Mouse (Mus musculus): ENCODE data around the gene Fam129c.

The Fam129c gene

DNA sequence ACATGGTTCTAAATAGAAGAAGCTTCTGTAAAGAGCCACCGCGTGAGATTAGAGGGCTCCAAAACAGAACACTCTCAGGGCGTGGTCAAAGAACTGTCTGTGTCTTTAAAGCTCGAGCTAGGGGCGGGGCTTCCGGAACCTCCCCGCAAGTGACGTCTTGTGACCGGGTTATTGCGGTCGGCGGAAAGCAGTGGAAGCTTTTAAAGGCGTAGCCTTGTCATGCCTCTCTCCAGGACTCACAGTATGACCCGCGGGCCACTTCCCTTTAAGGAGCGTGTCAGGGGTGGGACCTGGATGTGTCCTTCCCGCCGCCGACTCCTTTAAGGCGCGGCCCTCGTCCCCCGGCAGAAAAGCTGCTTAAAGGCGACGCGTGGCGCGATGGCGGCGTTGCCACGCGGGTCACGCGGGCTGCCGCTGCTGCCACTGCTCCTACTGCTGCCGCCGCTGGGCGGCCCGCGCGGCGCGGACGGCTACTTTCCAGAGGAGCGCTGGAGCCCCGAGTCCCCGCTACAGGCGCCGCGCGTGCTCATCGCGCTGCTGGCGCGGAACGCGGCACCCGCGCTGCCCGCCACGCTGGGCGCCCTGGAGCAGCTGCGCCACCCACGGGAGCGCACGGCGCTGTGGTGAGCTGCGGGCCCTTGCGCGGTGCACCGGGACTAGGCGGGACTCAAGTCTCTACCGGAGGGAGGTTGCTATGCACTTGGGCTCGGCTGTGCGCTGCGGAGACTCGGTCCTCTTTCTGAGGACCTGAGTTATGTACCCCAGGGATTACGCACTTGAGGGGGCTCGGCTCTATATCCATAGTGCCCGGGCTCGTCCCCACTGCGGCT, 13.6 kb downstream of the Fam129c start, which contains the start of gene Colgalt1:
TSS of gene Colgalt1 (plus strand) at position 177 of the 830 bp plus-strand sequence.
- peak; percentile 99 for DNase-seq (ENCODE audit: low spot score)

DNA sequence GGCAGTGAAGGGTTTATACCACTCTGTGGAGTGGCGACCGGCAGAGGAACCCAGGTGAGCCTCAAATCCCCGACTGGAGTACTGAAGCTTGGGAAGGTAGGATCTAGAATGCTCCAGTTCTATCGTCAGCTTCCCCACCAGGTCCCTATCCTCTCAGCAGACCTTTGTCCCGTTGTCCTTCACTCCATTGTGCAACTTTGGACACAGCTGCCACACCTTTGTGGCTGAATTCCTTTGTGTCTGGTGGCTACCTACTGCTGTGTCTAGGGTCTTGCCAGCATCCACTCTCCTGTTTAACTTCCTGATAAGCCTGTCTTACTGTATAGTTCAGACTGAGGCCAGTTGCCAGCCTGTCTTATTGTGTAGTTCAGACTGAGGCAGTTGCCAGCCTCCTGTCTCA, 14.7 kb downstream of the Fam129c start:
- DNase-seq (ENCODE audit: low spot score) = no peak

DNA sequence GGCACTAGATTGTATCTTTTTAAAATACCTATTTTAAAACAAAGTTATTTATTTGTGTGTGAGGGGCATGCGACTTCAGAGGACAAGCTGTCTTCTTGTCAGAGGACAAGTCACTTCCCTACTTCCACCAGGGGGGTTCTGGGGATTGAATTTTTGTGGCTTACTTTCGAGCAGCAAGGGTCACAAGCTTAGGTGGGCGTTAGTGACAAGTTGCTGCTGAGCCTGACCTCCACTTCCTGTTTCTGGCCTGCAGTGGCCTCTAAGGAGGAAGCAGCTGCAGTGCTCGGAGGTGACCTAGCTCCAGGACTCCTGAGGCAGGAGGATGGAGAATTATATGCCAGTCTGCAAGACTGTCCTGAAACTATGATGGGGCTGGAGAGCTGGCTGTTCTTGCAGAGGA, 16.0 kb downstream of the Fam129c start:
- no peak for DNase-seq (ENCODE audit: low spot score)

DNA sequence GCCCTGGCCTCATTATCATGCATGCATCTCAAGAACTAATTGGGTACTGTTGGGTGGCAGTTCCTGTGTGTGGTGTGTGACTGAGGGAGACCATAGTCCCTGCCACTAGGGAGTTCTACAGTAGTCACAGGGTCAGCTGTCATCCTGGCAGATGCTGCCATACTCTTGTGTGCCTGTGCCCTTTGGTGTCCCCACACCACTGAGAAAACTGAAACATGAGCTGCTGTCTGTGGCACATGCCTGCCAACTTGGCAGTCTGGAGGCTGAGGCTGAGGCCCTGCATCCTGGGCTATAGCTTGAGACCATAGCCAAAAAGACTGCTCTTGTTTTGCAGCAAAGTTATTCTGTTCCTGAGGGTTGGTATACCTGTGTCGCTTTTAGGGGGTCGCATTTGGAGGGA, 22.3 kb downstream of the Fam129c start:
- DNase-seq (ENCODE audit: low spot score) = no peak

DNA sequence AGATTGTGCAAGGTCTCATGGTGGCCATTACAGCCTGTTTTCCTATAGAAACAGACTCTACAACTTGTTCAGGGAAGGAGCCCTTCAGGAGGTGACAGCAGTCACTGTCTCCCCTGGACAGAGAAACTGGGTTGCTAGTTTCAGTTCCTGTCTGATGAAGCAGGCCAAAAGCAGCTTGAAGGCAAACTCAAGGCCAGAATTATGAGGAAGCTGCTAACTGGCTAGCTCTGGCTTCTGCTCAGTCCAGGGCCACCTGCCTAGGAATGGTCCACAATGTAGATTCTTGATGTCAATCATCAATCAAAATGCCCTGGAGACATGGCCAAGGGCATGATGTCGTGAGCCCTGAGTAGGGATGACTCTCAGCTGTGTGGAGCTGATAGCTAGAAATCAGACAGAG, 27.6 kb downstream of the Fam129c start:
- DNase-seq (ENCODE audit: low spot score) = no peak

DNA sequence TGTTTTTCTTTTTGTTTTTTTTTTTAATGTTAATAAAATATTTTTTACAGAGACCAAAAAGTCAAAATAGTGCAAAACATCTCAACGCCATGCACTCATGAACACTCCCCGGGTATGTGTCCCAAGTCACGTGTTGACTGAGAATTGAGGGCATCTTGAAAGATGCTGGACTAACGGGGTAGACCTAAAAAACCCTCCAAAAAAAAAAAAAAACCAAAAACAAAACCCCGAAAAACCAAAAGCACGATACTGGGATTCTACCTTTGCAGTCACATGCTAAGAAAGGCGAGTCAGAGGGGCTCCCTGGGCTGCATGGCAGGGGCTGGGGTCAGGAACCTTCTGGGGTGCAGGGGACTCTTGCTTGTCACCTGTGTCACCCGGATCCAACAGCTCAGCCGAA, 29.3 kb downstream of the Fam129c start:
- no peak for DNase-seq (ENCODE audit: low spot score)

DNA sequence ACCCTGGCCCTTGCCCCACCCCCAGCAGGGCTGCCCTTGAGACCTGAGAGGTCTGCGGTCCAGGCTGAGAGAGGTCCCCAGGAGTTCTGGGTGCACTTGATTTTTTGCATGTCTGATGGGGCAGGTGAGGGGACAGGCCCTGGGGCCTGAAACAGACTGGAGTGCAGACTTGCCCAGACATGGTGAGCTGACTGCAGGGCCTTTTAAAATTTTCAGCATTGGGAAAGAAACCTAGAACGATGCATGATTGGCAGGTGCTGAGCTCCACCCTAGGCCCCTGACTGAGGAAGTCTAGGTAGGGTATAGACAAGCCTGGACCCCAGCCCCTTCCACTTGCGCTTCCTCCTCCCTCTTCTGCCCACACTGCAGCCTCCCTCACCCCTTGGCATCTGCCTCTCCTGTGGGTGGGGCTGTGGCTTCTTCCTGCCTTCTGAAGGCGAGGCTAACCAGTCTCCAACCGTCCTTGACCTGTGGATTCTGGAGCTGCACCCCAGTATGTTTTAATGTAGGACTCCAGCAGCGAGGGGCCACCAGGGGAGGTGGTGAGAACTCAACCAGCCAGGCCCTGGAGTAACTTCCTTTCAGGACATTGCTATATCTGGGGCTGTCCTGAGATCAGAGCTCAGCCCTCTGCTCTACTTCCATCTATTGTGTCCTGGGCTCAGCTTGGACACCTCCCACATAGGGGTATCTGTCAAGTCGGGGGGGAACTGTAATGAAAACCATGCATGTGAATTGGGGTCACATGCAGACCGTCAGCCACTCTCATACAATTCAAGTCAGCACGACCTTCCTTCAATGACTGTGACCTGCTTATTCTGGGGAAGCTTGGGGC, 30.0 kb downstream of the Fam129c start:
- no peak for DNase-seq (ENCODE audit: low spot score)

DNA sequence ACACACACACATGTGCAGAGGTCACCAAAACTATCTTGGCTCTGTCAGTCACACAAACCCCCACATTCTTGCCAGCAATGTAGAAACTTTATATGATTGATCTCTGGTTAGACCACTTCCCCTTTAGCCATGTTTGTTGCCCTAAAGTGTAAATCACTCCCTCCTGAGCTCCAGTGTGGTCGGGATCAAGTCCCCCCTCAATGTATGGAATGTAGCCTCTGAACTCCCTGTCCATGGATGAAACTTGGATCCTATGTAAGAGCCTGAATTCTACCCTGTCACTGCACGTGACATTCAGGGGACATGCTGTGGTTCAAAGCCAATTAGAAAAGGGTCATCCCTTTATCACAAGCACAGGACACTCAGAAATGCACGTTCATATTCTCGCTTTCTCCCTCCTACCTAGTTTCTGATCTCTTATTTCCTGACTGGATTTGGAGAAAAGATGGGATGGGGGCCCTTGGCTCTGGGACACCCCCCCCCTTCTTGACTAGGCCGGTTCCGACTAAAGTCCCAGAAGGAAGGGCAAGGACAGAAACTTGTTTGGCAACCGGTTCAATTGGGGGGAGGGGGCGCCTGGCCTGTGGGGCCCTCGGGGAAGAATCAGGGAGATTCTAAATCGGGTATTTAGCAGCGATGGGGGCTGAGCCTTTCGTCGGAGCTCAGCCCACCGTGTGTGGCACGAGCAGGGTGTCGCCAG, 31.1 kb downstream of the Fam129c start:
- DNase-seq (ENCODE audit: low spot score) = no peak

DNA sequence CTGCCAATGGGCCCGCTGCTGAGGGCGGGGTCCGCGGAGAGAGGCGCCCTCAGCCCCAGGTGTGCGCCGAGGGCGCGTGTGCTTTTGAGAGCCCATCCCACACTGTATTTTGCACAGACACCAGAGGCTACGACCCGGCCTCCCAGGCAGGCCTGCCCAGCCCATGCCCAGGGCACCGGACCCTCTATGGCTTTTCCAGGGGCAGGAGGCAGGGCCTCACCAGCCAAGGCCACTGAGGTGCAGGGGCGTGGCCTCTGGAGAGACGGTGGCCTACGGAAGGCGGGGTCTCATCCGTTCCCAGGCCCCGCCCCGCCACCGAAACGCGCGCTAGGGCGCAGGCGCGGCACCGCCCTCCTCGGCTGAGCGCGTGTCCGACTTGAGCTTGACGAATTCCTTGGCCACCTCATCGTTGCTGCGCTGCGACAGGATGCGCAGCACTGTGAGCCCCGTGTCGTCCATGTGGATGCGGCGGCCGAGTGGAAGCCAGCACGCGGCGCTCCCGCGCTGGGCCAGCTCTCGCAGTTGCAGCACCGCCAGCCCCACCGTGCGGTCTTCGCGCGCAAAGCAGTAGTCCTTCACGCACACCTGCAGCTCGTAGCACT, 31.7 kb downstream of the Fam129c start:
- DNase-seq (ENCODE audit: low spot score) = no peak

DNA sequence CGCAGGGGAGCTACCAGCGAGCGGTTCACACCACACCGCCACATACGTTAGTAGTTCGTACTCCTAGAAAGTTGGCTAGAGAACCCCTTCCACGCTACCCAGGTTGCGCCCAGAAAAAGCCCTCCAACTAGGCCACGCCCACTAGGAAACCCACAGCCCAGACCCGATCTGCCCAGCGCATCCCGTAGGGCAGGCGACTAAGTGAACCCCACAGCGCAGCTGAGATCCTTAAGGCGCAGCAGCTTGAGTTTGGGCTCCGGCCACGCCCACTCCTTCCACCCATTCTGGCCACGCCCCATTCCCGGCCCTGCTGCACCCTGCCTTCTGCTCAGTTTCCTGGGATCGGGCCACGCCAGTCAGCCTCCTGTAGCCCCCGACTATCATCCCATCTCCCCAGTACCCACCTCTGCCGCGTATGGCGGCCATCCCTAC, 32.3 kb downstream of the Fam129c start:
- no peak for DNase-seq (ENCODE audit: low spot score)

DNA sequence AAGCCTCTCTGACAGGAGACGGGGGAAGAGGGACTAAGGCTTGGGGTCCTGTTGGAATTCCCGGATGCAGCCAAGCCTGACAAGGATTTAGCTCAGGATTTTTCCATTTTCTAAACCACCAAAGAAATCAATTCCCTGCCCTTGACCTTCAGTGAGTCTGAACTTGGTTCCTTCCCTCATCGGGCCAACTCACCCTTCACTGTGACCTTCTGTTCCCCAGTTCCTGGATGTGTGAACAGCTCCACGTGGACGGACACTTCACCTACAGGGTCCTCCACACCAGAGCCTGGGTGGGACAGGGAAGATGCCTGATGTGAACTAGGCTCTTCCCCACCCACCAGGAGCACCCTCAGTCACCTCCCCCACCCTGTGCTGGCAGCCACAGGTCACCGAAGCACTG, 33.3 kb downstream of the Fam129c start:
- no peak for DNase-seq (ENCODE audit: low spot score)

DNA sequence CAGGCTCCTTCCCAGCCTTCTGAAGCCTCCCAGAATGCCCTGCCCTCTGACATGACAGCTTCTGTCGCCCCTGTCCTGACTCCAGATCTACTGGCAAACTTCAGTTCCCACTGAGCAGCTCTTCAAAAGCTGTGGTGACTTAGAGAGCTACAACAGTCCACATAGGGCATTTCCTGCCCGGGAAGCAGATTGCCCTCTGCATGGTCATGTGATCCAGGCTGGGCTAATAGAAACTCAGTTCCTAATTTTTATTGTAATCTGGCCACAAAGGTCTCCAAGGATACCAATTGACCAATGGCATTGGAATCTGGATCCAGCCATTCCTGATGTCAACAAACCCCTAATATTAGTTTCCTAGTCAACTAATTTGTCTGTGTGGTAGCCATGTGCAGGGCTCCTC, 34.4 kb downstream of the Fam129c start:
- DNase-seq (ENCODE audit: low spot score) = no peak

DNA sequence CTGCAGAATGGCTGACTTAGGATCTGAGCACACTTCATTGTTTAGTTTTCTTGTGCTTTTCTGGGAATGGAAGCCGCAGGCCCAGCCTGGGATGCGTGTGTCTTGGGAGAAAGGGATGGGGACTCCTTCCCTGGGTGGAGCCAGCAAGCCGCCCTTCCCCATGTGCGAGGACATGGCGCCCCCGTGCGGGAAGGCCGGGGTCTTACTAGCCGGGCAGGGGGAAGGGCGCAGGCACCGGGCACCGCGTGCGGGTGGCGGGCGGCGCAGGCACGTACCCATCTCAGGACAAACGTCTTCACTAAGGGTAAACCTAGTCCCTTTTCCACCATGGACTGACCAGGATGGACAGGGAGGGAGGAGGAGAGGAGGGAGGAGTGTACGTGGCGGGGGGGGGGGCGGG, 35.7 kb downstream of the Fam129c start:
- DNase-seq (ENCODE audit: low spot score) = no peak

DNA sequence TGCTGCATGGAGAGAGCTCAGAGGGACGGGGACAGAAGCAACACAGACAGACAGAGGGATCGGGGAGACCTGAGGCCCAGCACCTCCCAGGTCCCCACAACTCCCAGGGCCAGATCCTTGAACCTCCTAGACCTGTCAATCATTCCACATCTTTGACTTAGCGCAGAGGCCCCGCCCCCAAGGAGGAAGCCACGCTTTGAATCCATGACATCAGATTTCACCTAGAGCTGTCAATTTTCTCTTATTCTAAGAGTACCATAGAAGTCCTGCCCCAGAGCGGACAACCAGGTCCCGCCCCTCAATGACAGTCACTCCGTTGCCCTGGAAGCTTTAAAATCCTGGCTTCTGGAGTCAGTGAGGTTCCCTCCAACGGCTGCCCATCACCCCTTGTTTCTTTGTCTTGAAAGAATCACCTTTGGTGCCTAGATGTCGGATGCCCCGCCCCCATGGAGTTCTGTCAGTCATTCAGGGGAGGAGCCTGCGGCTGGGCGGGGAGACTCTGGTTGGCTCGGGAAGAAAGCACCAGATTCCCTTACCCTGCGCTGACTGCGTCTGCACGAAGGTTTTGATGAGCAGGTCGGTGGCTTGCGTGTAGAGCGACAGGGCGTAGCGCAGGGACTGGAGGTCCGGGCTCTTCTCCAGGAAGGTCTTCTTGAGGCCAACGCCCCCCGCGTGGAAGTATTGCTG, 36.7 kb downstream of the Fam129c start:
- DNase-seq (ENCODE audit: low spot score) = no peak

DNA sequence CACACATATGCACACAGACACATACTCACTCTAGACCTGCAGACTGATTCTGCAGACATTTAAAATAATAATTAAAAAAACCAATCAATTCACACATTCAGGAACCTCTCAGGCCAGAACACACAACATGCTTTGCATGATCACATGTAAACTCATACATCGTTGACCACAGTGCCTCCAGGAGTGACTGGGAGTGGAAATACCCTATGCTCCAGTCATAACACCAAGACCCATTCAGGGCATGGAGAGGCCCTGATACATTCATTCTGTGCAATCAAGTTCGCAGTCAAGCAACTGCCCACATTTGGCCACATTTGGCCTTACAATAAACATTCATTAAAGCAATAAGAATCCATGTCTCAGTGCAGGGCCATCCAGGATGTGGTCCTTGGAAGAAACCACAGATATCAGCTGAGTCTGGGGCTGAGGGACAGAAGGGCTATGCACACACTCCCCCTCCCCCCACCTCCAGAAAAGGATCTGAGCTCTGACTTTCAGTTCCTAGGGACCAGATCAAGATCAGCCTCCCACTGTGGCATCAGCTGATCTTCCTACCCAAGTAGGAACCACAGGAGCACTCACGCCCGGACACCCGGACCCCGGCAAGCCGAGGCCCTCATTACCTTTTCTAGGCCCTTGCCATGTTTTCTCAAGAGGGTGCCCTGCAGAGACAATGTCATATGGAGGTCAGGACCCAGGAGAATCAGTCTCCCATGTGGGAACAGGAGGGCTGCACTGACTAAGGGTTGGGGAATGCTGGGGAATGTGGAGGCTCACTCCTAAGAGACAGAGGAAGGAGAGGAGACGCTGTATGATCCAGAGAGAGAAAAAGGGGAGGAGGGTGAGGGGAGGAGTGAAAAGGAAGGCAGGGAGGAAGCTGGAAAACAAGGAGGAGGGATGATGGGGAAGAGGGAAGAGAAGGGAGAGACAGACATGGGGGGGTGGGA, 40.0 kb downstream of the Fam129c start:
- no peak for DNase-seq (ENCODE audit: low spot score)

DNA sequence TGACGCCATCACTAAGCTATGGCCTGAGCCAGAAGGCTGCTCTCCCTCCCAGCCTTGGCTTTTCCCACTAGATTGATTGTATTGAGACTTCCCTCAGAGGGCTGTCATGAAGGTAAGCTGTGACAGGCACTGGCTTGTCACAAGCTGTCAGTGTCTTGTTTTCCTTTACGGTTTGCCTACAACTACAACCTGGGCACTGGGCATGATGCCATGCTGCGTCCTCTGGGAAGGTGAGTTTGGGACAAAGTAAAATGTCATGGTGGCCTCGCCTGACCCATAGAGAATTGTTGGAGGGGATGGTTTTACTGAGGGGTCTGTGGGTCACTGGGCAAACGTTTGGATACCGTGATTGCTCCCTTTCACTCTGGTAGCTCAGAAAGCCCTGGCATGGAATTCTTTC, 40.9 kb downstream of the Fam129c start:
- no peak for DNase-seq (ENCODE audit: low spot score)

DNA sequence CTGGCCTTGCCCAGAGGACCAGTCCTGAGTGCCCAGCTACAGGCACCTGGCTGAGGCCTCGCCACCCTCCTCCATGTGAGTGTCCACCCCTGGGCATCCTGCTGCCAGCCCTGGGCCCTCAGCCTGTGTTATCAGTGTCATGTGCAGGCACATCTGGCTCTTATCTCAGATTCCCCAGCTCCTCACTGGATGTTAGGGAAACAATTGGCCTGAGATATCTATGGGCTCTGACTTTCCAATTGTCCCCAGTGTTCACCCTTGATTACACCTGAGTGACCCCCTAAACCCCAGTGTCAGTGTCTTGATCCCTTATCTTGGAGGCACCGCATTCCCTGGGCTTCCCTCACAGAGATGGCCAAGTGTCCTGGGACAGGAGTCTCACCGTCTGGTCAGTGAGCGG, 41.9 kb downstream of the Fam129c start:
- DNase-seq (ENCODE audit: low spot score) = no peak

DNA sequence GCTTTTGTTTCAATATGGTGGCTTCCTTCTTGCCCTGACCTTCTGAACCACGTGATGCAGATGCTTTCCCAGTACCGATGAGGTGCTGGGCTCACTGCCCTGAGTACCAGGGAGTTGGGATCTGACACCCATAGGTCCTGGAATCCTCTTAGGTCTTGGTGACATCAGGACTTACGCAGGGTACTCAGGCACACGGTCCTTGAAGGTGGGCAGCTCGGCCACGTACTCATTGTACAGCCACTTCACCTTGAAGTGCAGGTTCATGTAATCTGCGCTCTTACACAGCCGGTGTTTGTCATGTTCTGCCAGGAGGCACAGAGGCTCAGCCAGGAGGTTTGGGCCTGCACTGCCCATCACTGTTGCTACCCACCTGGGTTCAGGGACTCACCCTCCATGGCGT, 48.1 kb downstream of the Fam129c start:
- no peak for DNase-seq (ENCODE audit: low spot score)

DNA sequence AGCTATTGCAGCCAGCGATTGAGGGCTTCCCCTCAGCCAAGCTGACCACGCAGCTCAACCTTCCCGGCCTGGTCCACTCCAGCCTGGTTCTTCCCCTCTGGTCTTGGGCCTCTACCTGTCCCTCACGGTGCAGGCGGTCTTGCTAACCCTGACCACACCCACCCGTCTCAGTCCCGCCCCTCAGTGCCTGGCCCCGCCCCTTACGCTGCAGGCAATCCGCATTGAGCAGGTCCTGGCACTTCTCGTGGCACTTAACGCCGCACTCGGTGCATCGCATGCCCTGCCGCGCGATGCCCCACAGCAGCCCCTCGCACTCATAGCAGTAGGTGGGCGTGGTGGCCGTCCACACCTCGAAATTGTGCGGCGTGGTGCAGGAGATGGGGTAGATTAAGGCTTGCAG, 57.2 kb downstream of the Fam129c start:
- DNase-seq (ENCODE audit: low spot score) = no peak

Measured in MN1 (cell line).